Mouse (Mus musculus) CH12F3 (cell line): ENCODE measurements around the gene Prkag1.

Source experiments
- in situ Hi-C: fragments of 300-500 bp; cut with MboI; formaldehyde crosslinking; loops from 2 replicates; pipeline ENCODE4 v1.14.3; 2020; ENCODE audit warnings: low sequenced_read_pairs

The Prkag1 gene

GRCm38 (mm10) chr15:98830736-98831683 lies at the start of gene Prkag1:
Gene Prkag1 (minus strand): TSS chr15:98831521.
- in situ Hi-C loops, result no loop called here

GRCm38 (mm10) chr15:98877331-98877730 lies 46.0 kb upstream of the Prkag1 start:
- in situ Hi-C loops, result no loop called here

- in situ Hi-C loops, result no loop called here
Measured at GRCm38 (mm10) chr15:98871916-98872888, 40.9 kb upstream of the Prkag1 start.

- in situ Hi-C loops, result no loop called here
Measured at GRCm38 (mm10) chr15:98871070-98871915, 40.0 kb upstream of the Prkag1 start, which contains the start of gene Kmt2d. Gene Kmt2d (minus strand): TSS chr15:98871204.

- in situ Hi-C loops, result no loop called here
Measured at GRCm38 (mm10) chr15:98870179-98871069, 39.1 kb upstream of the Prkag1 start.

- in situ Hi-C loops, result no loop called here
Measured at GRCm38 (mm10) chr15:98869342-98870178, 38.2 kb upstream of the Prkag1 start.

- in situ Hi-C loops, result no loop called here
Measured at GRCm38 (mm10) chr15:98868346-98869063, 37.2 kb upstream of the Prkag1 start.

- in situ Hi-C loops, result no loop called here
Measured at GRCm38 (mm10) chr15:98867321-98867720, 36.0 kb upstream of the Prkag1 start.

GRCm38 (mm10) chr15:98866501-98866900 lies 35.2 kb upstream of the Prkag1 start:
- in situ Hi-C loops, result no loop called here

- in situ Hi-C loops, result no loop called here
Measured at GRCm38 (mm10) chr15:98865771-98866170, 34.5 kb upstream of the Prkag1 start.

- in situ Hi-C loops, result no loop called here
Measured at GRCm38 (mm10) chr15:98864951-98865350, 33.6 kb upstream of the Prkag1 start.

- in situ Hi-C loops, result no loop called here
Measured at GRCm38 (mm10) chr15:98863451-98863958, 32.2 kb upstream of the Prkag1 start.

GRCm38 (mm10) chr15:98861701-98862410 lies 30.5 kb upstream of the Prkag1 start:
- in situ Hi-C loops, result no loop called here

GRCm38 (mm10) chr15:98860921-98861320 lies 29.6 kb upstream of the Prkag1 start:
- in situ Hi-C loops, result no loop called here

GRCm38 (mm10) chr15:98859319-98860043 lies 28.2 kb upstream of the Prkag1 start:
- in situ Hi-C loops, result no loop called here

- in situ Hi-C loops, result no loop called here
Measured at GRCm38 (mm10) chr15:98854214-98854613, 22.9 kb upstream of the Prkag1 start.
